Mouse (Mus musculus): ENCODE results near the gene Lrrc4.

DNA sequence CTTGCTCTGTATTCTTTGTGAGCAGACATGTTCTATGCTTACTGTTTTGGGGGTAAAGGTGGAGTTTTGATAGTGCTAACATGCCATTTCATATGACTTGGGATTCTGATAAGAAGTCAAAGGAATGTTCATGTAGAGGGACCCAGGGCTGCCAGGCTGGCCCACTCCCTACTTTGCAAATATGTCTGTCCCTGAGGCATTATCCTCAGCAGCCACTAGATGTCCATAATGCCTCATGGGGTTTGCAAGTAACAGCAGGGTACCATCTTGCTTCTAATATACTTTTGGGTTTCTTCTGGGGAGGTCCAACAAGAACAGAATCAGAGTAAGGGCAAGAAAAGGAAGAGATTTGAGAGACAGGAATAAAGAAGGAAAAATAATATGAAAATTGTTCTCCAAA is 5.1 kb upstream of the Lrrc4 start:
- TF ChIP-seq CTCF (IDR thresholded peaks at IDR 0.05; ENCODE audit: low read depth, low read length) (no peak), POLR2A (IDR thresholded peaks at IDR 0.05; ENCODE audit: insufficient read depth, low read length) (no peak)

All from ES-Bruce4 (cell line).